Mouse (Mus musculus): ENCODE results near the gene Hadh.

Hadh gene

GRCm38 (mm10) chr3:131218636-131219390, 53.1 kb downstream of the Hadh start:
- no peak for DNase-seq (ENCODE audit: extremely low spot score)

- no peak for DNase-seq (ENCODE audit: extremely low spot score)
Measured at GRCm38 (mm10) chr3:131214841-131215240, 57.1 kb downstream of the Hadh start.

GRCm38 (mm10) chr3:131214060-131214658, 57.7 kb downstream of the Hadh start:
- no peak for DNase-seq (ENCODE audit: extremely low spot score)

GRCm38 (mm10) chr3:131212200-131212599, 59.7 kb downstream of the Hadh start:
- no peak for DNase-seq (ENCODE audit: extremely low spot score)

GRCm38 (mm10) chr3:131208265-131208891, 63.5 kb downstream of the Hadh start:
- no peak for DNase-seq (ENCODE audit: extremely low spot score)

GRCm38 (mm10) chr3:131207846-131208245, 64.1 kb downstream of the Hadh start:
- no peak for DNase-seq (ENCODE audit: extremely low spot score)

- no peak for DNase-seq (ENCODE audit: extremely low spot score)
Measured at GRCm38 (mm10) chr3:131202311-131202710, 69.6 kb downstream of the Hadh start.

- no peak for DNase-seq (ENCODE audit: extremely low spot score)
Measured at GRCm38 (mm10) chr3:131199590-131200288, 72.2 kb downstream of the Hadh start.

GRCm38 (mm10) chr3:131198991-131199390, 72.9 kb downstream of the Hadh start:
- no peak for DNase-seq (ENCODE audit: extremely low spot score)

GRCm38 (mm10) chr3:131196507-131197019, 75.3 kb downstream of the Hadh start:
- no peak for DNase-seq (ENCODE audit: extremely low spot score)

GRCm38 (mm10) chr3:131196050-131196449, 75.9 kb downstream of the Hadh start:
- no peak for DNase-seq (ENCODE audit: extremely low spot score)

- no peak for DNase-seq (ENCODE audit: extremely low spot score)
Measured at GRCm38 (mm10) chr3:131191454-131191853, 80.4 kb downstream of the Hadh start.

- DNase-seq (ENCODE audit: extremely low spot score), result no peak
Measured at GRCm38 (mm10) chr3:131190671-131191367, 81.1 kb downstream of the Hadh start.

- no peak for DNase-seq (ENCODE audit: extremely low spot score)
Measured at GRCm38 (mm10) chr3:131190239-131190638, 81.7 kb downstream of the Hadh start.

- peak; percentile 31 for DNase-seq (ENCODE audit: extremely low spot score)
Measured at GRCm38 (mm10) chr3:131186193-131186592, 85.7 kb downstream of the Hadh start.

All from embryo, embryonic 9.5 days (tissue).